Mouse (Mus musculus): ENCODE results near the gene Txnrd3. TPM values are rescaled to one million over a fixed set of nuclear protein-coding genes. Genes with fewer than 3 reads are reported as not detected.

The Txnrd3 gene
- 5.3 and 6.6 TPM in 2 replicates for polyA plus RNA-seq (2015; fragmentation: Nextera tagmentation; extraction: Ambion mirVana)

DNA sequence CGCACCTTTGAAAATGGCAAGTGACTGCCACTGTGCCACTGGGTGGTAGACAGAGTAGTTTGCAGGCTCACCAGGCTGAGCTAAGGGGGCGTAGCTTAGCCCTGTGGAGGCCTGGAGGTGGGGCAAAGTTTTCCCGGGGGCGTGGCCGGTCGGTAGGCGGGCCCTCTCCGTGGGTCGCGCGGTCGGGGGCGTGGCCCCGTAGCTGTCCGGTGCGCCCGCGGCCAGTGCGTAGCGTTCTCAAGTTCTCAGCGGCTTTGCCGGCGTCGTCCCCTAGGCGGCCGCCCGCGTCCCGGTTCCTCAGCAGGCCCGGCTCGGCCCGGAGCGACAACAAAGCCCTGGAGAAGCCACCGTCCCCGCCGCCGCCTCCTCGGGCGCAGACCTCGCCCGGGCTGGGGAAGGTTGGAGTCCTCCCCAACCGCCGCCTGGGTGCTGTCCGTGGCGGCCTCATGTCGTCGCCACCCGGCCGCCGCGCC is at the start of gene Txnrd3:
Gene Txnrd3, plus strand, starts transcription at position 191 of the 473 bp plus-strand sequence.

GRCm38 (mm10) chr6:89595018-89595776 is 48.6 kb upstream of the Txnrd3 start, which contains the start of gene Chchd6:
TSS of gene Chchd6 (minus strand) at chr6:89595652.

DNA sequence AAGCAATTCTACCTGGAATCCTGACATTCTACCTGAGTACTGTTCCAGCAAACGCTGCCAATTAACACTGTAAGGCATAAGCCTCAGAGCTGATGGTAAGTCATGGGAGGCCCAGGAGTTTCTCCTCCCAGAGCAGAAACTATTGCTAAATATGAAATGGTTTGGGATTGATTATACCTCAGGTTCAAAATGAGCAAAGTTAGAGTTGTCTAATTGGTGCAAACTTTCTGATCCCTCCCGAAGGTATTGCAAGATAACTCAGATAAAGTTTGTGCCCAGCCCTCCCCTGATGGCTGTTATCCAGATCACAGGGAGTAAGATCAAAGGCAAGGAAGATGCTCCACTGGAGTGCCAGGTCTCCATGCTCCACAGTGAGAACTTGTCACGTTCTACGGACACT is 63.5 kb downstream of the Txnrd3 start, which contains the start of gene Vmn1r40:
Gene Vmn1r40, plus strand, starts transcription at position 301 of the 400 bp plus-strand sequence.

Other genes starting within 250 kb of the Txnrd3 start
- gene Chchd6, start 48.3 kb upstream of the Txnrd3 start, polyA plus RNA-seq (2015; fragmentation: Nextera tagmentation; extraction: Ambion mirVana) = 17.0 and 18.4 TPM in 2 replicates
- not detected in 2 replicates for gene Vmn1r40, start 63.6 kb downstream of the Txnrd3 start, polyA plus RNA-seq (2015; fragmentation: Nextera tagmentation; extraction: Ambion mirVana)
- not detected in 2 replicates for gene Vmn1r41, start 96.8 kb downstream of the Txnrd3 start, polyA plus RNA-seq (2015; fragmentation: Nextera tagmentation; extraction: Ambion mirVana)
- gene Vmn1r42, start 232.4 kb downstream of the Txnrd3 start, polyA plus RNA-seq (2015; fragmentation: Nextera tagmentation; extraction: Ambion mirVana) = 0.14 TPM in 1 of 2 replicates, not detected in the other
- not detected in 2 replicates for gene Vmn1r43, start 232.4 kb downstream of the Txnrd3 start, polyA plus RNA-seq (2015; fragmentation: Nextera tagmentation; extraction: Ambion mirVana)
- gene Vmn1r44, start 239.7 kb downstream of the Txnrd3 start, polyA plus RNA-seq (2015; fragmentation: Nextera tagmentation; extraction: Ambion mirVana) = not detected in 2 replicates

Data from spleen, postnatal 0 days (tissue).